Mouse (Mus musculus) monocyte, adult 5-6 weeks (primary cell): Measurements from ENCODE around the gene Limch1. TPM values are rescaled to one million over a fixed set of nuclear protein-coding genes. Genes with fewer than 3 reads are reported as not detected.

Experiments used
- ATAC-seq: fragments of 153-309, 156-312 bp; replicated peaks from 2 replicates; pipeline ENCODE4 v1.8.0; 2017; ENCODE audit warnings: mild to moderate bottlenecking; ENCODE audit not compliant: low TSS enrichment, insufficient number of reproducible peaks, severe bottlenecking, poor library complexity, low FRiP score
- total RNA-seq: library from RNA; stranded (forward); fragments of 200-1000, 200-491, 200-594 nt; gene quantifications from 3 replicates; pipeline ENCODE4 v1.2.3, GENCODE M21; 2017

The Limch1 gene
- total RNA-seq, 1 experiment from 2014 or later = not detected

DNA sequence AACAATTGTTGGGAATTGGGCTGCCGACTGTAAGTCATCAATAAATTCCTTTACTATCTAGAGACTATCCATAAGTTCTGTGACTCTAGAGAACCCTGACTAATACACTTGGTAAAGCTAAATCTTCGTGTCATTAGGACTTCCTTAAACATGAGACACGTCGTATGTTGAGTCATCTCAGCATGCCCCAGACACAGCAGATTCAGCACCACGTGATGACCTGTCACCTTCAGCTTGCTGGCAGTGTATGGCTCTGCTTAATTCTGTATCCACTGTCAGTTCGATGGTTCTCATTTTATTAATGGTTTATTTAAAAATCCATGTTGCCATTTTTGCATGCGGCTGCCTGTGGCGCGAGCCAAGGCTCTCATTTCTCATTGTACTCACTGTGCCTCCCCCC, 298.3 kb downstream of the Limch1 start:
- ATAC-seq = no peak

DNA sequence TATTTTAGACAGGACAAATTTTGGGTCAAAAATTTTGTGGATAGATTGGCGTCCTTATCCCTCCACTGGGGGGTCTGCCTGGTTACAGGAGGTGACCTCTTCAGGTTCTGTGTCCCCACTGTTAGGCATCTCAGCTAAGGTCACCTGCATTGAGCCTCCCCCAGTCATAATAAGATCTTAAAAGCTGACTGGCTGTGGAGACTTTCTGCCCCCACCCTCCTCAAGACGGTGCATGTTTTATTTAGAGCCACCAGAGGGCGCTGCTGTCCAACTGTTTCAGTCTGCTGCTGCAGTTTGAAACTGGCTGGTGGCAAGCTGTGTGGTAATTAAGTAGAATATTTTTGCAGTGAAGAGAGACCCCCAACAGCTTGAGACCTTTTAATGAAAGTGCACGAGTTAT, 302.4 kb downstream of the Limch1 start:
- 0 out of 2 replicates have a peak, but pooled peaks have one; percentile 35 for ATAC-seq

DNA sequence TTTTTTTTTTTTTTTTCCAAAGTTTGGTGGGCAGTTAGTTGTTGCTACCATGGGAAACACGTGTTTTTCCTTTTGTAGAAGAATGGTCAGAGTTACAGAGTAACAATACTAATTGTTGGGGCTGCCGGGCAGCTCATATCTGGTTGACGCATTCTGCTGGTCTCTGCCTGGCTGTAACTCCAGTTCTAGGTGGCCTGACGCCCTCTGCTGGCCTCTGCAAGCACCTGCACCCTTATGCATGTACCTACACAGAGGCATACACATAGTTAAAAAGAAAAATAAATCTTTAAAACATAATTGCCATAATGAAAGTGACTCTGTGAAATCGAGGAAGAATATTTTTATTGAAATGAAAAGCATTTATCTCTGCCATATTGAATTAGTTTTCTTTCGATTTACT, 312.2 kb downstream of the Limch1 start:
- ATAC-seq = no peak

DNA sequence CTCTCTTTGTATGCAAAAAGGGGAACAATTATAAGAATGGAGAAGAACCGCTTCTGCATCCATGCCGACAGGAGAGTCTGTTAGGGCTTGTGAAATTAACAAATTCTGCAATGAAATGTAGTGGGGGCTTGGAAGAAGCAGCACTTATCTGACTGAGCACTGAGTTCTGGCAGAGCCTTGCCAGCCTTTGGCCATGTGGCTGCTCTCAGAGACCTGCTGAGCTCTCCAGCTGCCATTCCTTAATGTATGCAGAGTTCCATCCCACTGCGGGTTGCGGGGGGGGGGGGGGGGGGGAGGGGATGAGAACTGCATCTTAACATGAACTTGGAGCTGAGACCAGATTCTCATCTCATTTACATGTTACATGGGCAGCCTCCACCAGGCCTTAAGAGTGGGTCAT, 314.9 kb downstream of the Limch1 start:
- ATAC-seq = no peak

DNA sequence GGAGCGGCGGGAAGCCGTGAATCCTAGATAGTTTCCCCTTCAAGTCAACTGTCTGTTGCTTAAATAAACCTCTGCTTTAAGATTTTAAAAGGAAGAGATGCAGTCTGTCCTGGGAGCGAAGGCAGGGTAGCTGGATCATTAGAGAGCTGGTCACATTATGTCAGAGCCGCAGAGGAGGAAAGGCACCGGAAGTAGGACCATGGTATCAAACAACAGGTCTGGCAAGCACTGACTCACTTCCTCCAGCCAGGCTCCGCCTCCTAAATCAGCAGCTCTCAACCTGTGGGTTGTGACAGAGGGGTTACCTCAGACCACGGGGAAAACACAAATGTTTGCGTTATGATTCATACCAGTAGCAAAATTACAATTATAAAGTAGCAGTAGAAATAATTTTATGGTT, 318.0 kb downstream of the Limch1 start:
- no peak for ATAC-seq

DNA sequence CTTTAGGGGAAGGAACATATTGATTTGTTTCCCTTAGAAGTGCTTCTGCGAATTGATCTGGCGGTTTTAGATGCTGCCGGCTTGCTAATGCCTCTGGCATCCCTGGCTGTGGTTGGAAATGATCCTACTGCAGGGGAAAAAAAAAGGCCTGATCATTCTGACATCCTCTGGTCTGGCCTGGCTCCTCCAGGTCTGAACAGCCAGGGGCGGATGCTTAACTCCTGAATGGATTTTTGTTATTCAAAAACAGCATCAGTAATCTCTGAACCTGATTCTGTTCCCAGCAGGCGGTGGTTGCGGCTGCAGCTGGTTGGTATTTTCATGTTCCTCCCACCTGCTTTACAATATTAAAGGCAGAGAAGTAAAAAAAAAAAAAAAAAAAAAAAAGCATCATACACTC, 337.5 kb downstream of the Limch1 start:
- ATAC-seq = no peak

DNA sequence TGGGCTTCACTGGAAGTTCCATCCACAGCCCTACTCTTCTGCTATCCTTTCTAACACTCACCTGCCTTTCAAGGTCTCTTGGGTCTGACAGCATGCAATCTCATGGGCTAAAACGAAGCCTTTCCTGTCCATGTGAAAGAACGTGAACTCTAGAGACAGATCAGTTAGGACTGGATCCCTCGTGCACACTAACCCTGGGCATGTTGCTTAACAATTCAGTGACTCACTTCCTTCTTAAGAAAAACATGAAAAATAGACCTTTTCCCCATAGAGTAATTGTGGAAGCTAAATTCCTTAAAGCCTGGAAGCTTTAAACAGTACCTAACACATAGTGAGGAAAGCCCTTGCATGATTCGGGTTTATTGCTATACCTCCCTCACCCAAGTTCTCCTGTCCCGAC, 345.2 kb downstream of the Limch1 start:
- no peak for ATAC-seq

DNA sequence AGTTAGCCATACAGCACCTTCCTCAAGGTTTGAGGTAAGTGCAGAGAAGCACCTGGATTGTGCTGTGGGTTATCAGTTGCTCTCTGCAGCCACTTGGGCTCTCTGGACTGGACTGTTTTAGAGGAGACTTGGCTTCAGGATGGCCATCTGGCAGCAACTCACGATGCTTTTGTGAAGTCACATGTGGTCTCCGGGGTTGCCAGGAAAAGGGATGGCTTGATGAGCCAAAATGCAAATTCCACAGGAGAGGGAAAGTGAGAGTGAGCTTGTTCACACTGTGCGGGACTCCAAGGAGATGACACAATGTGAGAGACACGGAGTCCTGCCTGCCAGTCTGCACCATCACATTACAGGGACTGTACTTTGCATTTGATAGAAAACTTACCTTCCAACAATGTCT, 346.1 kb downstream of the Limch1 start:
- no peak for ATAC-seq

DNA sequence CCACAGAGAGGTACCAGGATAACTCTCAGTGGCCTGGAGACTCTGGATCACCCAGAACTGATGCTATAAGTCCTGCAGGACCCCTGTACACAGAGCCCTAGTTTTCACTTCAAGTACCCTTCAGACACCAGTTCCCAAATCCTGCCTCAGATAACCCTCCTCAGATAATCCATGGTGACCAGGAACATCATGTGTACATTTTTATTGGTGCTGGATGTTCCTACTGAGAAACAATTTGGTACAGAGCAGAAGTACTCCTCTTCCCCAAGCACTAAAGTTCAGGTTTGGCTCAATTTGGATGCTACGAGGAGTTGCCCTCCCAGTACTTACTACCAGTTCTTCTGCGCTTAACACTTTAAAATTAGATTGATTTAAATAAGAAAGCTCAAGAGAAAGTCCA, 348.4 kb downstream of the Limch1 start:
- no peak for ATAC-seq

DNA sequence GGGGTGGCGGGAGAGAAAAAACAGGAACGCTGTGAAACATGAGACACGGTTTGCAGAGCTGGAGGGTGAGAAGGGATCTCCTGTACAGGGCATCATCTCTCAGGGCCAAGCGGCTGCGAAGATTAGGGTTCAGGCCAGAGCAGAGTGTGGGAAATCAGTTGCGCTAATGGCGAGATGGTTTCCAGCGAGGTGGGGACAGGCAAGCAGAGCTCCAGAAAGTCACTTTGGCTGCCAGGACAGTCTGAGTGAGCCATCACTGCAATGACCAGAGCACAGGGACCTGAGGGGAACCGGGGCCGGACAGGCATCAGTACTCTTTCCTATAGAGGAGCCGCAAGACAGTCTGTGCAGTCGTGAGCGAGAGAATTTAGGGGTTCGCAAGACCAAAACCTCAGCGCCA, 349.5 kb downstream of the Limch1 start:
- no peak for ATAC-seq

DNA sequence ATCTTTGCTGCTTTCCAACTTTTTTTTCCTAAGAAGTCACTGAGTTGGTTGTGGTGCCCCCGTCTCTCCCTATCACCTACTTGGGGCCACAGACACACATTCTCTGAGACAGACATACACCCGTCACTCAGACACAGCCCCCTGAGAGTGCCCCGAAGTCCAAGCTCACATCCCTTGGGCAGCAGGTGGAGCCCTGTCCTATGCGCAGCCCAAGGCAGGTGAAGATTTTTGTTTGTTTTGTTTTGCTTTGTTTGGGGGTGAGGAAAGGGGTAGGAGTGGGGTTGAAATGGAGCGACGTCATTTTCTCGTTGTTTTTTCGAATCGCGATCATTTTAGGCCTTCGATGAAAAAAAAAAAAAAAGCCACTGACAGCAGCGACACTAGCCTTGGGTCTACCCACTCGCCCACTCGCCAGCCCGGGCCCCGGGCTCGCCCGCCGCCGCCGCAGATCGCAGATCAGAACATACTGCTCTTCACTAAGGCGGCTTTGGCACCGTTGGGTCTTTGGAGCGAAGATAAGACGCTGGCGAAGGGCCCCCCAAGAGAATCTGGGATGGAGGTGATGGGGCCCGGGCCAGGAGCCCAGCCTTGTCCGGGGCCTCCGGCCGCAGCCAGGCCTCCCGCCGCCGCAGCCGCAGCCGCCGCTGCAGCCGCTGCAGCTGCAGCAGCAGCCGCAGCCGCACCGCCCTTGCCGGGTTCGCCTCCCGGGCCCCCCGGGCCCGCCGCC, 350.2 kb downstream of the Limch1 start:
- no peak for ATAC-seq

DNA sequence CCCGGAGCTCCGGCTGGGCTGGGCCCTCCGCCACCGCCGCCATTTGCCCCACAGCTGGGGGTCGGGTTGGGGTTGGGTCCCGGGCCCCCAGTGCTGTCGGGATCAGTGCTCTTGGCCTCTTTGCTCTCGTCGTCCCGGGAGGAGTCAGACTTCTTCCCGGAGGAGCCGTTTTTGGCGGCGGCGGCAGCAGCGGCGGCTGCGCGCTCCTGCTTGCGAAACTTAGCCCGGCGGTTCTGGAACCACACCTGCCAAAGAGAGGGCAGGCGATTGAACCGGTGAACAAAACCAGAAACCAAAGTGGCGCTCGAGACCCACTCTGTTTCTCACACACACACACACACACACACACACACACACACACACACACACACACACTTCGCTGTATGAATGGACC, 350.7 kb downstream of the Limch1 start:
- no peak for ATAC-seq

DNA sequence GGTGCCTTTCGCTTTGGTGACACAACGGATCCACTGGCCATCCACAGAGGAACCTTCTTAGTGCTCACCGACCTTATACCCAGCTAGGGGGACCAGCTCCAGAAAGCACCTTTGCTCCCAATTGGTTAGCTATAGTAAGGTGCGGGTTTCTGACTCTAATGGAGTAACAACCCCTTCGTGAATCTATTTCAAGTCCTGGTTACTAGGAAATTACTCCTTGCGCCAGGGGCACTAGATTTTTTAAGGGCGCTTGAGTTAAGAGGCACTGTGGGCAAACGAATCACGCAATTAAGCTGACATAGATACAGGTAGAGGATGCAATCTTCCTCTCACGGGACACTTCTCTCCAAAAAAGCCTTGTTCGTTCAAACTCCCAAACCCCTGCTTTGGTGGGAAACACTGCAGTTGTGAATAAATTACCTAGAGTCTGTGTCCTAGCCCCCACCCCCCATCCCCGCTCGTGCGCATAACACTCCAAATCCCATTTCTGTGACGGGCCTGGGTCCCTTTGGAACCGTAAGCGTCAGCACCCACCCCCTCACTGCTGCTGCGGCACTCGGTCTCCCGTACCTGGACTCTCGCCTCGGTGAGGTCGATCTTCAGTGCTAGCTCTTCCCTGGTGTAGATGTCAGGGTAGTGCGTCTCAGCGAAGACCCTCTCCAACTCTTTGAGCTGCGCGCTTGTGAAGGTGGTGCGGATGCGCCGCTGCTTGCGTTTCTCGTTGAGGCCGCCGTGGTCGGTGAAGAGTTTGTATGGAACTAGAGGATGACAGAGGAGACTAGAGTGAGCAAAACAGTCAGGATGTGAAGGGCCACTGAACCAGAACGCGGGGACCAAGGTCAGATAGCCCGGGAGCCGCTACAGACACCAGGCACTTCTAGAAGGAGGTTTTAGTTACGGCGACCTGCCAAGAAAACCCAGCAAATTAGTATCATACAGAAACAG, 351.8 kb downstream of the Limch1 start:
- ATAC-seq = no peak

DNA sequence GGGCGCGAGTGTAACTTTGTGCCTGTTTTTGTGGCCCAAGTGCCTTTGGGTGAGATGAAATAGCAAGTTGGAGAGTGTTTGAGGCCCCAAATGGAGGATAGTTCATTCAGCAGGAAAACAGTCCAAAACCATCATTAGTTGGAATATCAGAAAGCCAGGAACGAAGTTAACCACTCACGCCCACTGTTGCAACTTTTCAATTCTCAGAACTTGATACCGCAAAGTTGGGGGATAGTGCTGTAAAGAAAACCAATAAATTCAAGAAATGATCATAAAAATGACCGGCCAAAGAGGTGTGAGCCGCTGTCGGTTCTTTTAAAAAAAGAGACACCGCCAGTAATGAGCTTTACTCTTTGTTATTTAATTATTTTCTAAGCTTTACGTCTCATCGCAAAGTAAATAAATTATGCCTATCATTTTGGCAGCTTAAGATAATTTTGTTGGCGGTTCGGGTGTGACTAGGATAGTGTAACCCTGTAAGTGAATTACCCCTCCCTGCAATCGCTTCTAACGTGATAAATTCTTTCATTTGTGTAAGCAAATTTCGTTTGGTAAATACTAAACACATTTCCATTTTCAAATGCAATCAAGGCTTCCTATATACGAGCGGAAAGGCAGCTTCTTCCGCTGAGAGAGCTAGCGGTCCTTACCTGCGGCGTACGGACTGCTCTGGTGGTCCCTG, 352.6 kb downstream of the Limch1 start:
- ATAC-seq = no peak

DNA sequence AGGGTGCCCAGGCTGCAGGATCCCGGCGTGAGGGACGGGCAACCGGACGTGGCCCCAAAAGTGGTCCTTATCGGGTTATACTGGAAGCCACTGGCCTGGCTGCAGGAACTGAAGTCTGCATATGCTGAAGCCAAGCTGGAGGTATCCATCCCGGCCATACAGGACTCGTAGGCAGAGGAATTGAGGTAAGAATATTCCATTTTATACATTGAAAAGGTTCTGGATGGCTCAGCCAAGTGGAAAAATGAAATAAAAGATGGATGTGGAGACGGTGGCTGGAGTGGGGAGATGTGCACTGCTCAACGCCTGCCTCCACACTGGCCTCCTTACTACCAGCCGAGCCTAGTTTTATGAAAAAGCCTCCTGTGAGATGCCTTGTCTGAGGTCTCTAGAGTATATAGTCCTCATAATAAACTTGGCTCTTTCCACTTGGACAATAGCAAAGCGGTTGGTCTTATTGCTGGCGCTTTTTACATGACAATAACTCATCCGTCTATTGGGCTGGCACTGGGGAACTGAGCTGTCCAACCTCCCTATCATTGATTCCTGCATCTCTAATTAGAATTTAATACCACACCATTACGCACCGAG, 353.2 kb downstream of the Limch1 start, which contains the start of gene Phox2b:
Phox2b (minus strand) TSS at position 569 of the 591 bp plus-strand sequence.
- no peak for ATAC-seq

DNA sequence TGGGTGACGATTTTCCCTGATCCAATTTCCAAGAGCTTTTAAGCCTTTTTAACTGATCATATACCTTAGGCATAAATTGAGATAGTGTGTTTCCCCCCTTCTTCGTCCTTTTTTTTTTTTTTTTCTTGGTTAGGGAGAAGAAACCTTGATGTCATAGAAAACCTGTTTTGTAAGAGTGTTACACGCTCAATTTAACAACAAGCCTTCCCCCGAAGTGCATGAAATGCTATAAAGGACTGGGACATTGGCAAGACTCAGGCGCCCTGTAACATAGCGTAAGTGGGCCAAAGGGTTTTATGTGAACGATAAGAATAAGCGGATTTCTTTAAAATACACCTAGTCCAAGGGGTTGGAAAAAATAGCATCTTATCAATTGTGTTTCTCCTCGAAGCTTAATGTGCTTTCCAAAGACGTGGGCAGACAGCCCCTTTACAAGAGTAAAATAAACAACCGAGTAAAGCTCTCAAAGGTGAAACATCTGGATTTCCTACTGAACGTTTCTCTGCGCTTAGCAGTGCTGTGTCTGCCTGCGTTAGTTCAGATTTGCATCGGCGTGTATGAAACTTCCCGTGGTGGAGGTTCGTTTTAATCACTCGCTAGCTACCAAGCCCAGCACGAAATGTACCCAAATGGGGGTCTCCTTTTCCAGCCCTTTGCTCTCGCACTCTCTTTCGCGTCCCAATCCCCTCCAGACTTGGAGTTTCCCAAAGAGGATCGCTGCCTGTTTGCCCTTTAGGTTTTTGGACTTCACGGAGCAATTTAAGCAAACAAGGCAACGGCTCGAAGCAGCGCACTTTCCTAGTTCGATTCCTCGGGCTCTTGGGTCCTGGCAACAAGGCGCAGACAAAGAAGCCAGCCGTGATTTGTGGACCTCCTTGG, 354.0 kb downstream of the Limch1 start:
- ATAC-seq = no peak

DNA sequence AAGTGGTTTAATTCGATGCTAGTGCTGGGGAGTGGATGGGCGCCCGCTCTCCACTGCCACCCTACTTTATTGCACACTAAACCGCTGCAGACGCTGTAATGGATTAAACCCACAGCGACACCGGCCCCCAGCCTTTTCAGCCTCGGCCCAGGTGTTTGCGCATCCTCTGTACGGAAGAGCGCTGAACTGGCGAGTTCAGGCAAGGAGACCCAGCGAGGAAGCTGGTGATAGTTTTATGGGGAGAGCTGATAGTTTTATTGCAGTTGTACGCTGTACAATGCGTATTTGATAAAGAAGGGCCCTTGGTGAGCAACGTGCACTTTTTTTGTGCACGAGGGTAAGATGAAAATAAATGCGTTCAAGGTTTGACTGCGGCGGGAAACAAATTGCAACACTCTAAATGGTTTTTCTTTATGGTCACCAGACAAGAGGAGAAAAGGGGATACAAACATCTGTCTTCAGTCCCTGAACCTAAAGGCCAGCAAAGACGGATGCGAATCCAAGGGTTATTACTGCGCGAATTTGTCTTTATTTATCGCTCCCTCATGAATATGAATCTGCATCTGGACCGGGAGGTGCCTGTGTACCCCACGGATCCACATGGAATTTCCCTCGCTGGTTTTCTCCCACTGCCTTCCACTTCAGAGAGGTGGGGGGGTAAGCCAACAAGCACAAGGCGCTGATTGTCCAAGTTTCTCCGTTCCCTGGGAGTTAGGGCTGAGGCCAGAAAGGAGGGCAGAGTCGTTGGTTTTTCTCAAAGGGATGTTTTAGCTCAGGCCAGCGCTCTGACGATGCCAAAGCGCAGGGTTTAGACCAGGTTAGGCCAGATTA, 355.2 kb downstream of the Limch1 start:
- ATAC-seq = no peak
